Mouse (Mus musculus) forebrain, embryonic 11.5 days (tissue): Measurements from ENCODE around the gene Dnase1l1. TPM values are rescaled to one million over a fixed set of nuclear protein-coding genes. Genes with fewer than 3 reads are reported as not detected.

Source experiments
- ATAC-seq: fragments of 200-750 bp; cut with Nextera tagmentation; replicated peaks from 2 replicates; pipeline ENCODE4 v1.8.0; 2017; ENCODE audit warnings: moderate TSS enrichment; ENCODE audit not compliant: low FRiP score
- DNase-seq: peaks from one replicate; pipeline ENCODE4 v3.0.0-alpha.2; 2017; ENCODE audit warnings: low spot score
- H3K27ac ChIP-seq: fragments of 300-500 bp; sonication (generic); 2 replicates; pipeline ENCODE4 v1.5.1; 2014; ENCODE audit warnings: low read depth, low read length
- H3K27me3 ChIP-seq: fragments of 300-500 bp; sonication (generic); 2 replicates; pipeline ENCODE4 v1.6.1; 2014; ENCODE audit warnings: mild to moderate bottlenecking, low read length, mixed read lengths; ENCODE audit not compliant: control insufficient read depth, insufficient read depth
- H3K36me3 ChIP-seq: fragments of 300-500 bp; sonication (generic); 2 replicates; pipeline ENCODE4 v1.6.1; 2014; ENCODE audit warnings: mild to moderate bottlenecking, low read length, moderate library complexity, mixed read lengths; ENCODE audit not compliant: control insufficient read depth, insufficient read depth
- H3K4me1 ChIP-seq: fragments of 300-500 bp; sonication (generic); replicated peaks from 2 replicates; pipeline ENCODE4 v1.6.1; 2014; ENCODE audit warnings: low read length, mixed read lengths; ENCODE audit not compliant: control insufficient read depth, insufficient read depth
- H3K4me2 ChIP-seq: fragments of 300-500 bp; sonication (generic); 2 replicates; pipeline ENCODE4 v1.6.1; 2014; ENCODE audit warnings: low read depth, mild to moderate bottlenecking, low read length, moderate library complexity, mixed read lengths; ENCODE audit not compliant: severe bottlenecking
- H3K4me3 ChIP-seq: fragments of 300-500 bp; sonication (generic); 2 replicates; pipeline ENCODE4 v1.5.1; 2014; ENCODE audit warnings: low read depth, low read length
- H3K9ac ChIP-seq: fragments of 300-500 bp; sonication (generic); 2 replicates; pipeline ENCODE4 v1.6.1; 2014; ENCODE audit warnings: low read length
- H3K9me3 ChIP-seq: fragments of 300-500 bp; sonication (generic); 2 replicates; pipeline ENCODE4 v1.6.1; 2016; ENCODE audit warnings: low read length, mixed read lengths; ENCODE audit not compliant: control insufficient read depth
- WGBS: fragments of 180-500 bp; shearing (Covaris S2); extraction: QIAGEN DNeasy Blood & Tissue Kit; methylation state at CpG from one replicate; pipeline ENCODE4 v1.1.7; 2014; 5-methylcytosine and 5-hydroxymethylcytosine counted together
- microRNA-seq: library from miRNA; unstranded; fragments of <30 nt; microRNA quantifications from one replicate; pipeline ENCODE4, GENCODE M21; 2016; ENCODE audit not compliant: insufficient number of aligned reads
- polyA plus RNA-seq: library from polyadenylated mRNA; unstranded; fragments of >200 nt; fragmentation: Nextera tagmentation; extraction: Ambion mirVana; gene quantifications from 2 replicates; pipeline ENCODE4 v1.2.1, GENCODE M21; 2014

Gene Dnase1l1
- polyA plus RNA-seq, 1 experiment from 2014 or later = 3.5 TPM

- WGBS = 86% methylated on average over 2 of the region's 2 CpGs
- Histone ChIP-seq H3K27me3 (no peaks in the 10 kb centered on the region), H3K9ac (no peak overlapping the region), H3K27ac (no peak overlapping the region), H3K4me2 (peak overlapping the region; percentile 61; the same call in 1 of the 2 replicates), H3K4me1 (no peaks in the 10 kb centered on the region), H3K9me3 (no peaks in the 10 kb centered on the region), H3K36me3 (peaks cover 3% of the 10 kb centered on the region; the same call in 1 of the 2 replicates), H3K4me3 (peak overlapping the region; percentile 54; the same call in 1 of the 2 replicates)
- no peak for ATAC-seq
- no peak for DNase-seq
These were observed 38.7 kb downstream of the Dnase1l1 start for GRCm38 (mm10) chrX:74243396-74243795.

- DNase-seq (no peak), ATAC-seq (no peak)
- H3K4me2 ChIP-seq = no peak overlapping the region
- H3K9me3 ChIP-seq = no peaks in the 10 kb centered on the region
- H3K4me3 ChIP-seq = no peak overlapping the region
- H3K27ac ChIP-seq = no peak overlapping the region
- H3K4me1 ChIP-seq = no peaks in the 10 kb centered on the region
- H3K27me3 ChIP-seq = no peaks in the 10 kb centered on the region
- H3K9ac ChIP-seq = no peak overlapping the region
- peaks cover 6% of the 10 kb centered on the region; the same call in 1 of the 2 replicates for H3K36me3 ChIP-seq
- 88% methylated on average over 4 of the region's 4 CpGs for WGBS
These were observed 41.8 kb downstream of the Dnase1l1 start for GRCm38 (mm10) chrX:74240332-74240731.

GRCm38 (mm10) chrX:74233196-74233595, 48.9 kb downstream of the Dnase1l1 start:
- Histone ChIP-seq H3K27ac (no peak overlapping the region), H3K4me2 (no peak overlapping the region), H3K4me3 (no peak overlapping the region), H3K9me3 (no peaks in the 10 kb centered on the region), H3K4me1 (no peaks in the 10 kb centered on the region), H3K27me3 (no peaks in the 10 kb centered on the region), H3K9ac (no peak overlapping the region), H3K36me3 (peaks cover 8% of the 10 kb centered on the region)
- WGBS = 94% methylated on average over 5 of the region's 5 CpGs
- no peak for ATAC-seq
- DNase-seq = no peak

GRCm38 (mm10) chrX:74230038-74230437, 52.1 kb downstream of the Dnase1l1 start:
- no peak overlapping the region for H3K9ac ChIP-seq
- H3K9me3 ChIP-seq = no peaks in the 10 kb centered on the region
- WGBS = 82% methylated on average over 1 of the region's 1 CpGs
- ATAC-seq = no peak
- H3K27ac ChIP-seq = no peak overlapping the region
- no peak for DNase-seq
- no peak overlapping the region for H3K4me2 ChIP-seq
- H3K36me3 ChIP-seq = peaks cover 8% of the 10 kb centered on the region
- no peaks in the 10 kb centered on the region for H3K4me1 ChIP-seq
- no peak overlapping the region for H3K4me3 ChIP-seq
- H3K27me3 ChIP-seq = no peaks in the 10 kb centered on the region

Small RNA genes within 50 kb of the gene (microRNA-seq; reads per million reads assigned to microRNA genes)
- gene Mir7091 (not detected), gene Mir7092 (not detected)

Other genes with a start within 250 kb of the Dnase1l1 start
- not detected in 2 replicates for gene Opn1mw, start 154.9 kb downstream of the Dnase1l1 start, polyA plus RNA-seq
- 17.0 and 19.8 TPM in 2 replicates for gene Mecp2, start 147.0 kb downstream of the Dnase1l1 start, polyA plus RNA-seq
- gene Tex28, start 114.5 kb downstream of the Dnase1l1 start, polyA plus RNA-seq = not detected in 2 replicates
- 0.28 TPM in 1 of 2 replicates, not detected in the other for gene Tktl1, start 105.1 kb downstream of the Dnase1l1 start, polyA plus RNA-seq
- 242 and 249 TPM in 2 replicates for gene Flna, start 32.5 kb downstream of the Dnase1l1 start, polyA plus RNA-seq
- 27.0 and 28.0 TPM in 2 replicates for gene Emd, start 27.6 kb downstream of the Dnase1l1 start, polyA plus RNA-seq
- gene Rpl10, start 11.5 kb downstream of the Dnase1l1 start, polyA plus RNA-seq = 614 and 677 TPM in 2 replicates
- gene Taz, start 425 bp downstream of the Dnase1l1 start, polyA plus RNA-seq = 58.1 and 64.3 TPM in 2 replicates
- gene Atp6ap1, start 14.8 kb upstream of the Dnase1l1 start, polyA plus RNA-seq = 82.1 and 86.5 TPM in 2 replicates
- gene Gdi1, start 22.7 kb upstream of the Dnase1l1 start, polyA plus RNA-seq = 396 and 419 TPM in 2 replicates
- gene Fam50a, start 30.7 kb upstream of the Dnase1l1 start, polyA plus RNA-seq = 62.5 and 65.6 TPM in 2 replicates
- gene Plxna3, start 46.7 kb upstream of the Dnase1l1 start, polyA plus RNA-seq = 27.4 and 28.3 TPM in 2 replicates
- 118 and 121 TPM in 2 replicates for gene Lage3, start 71.3 kb upstream of the Dnase1l1 start, polyA plus RNA-seq
- 72.8 and 72.9 TPM in 2 replicates for gene Ubl4a, start 90.9 kb upstream of the Dnase1l1 start, polyA plus RNA-seq
- 8.6 and 9.9 TPM in 2 replicates for gene Slc10a3, start 91.0 kb upstream of the Dnase1l1 start, polyA plus RNA-seq
- 27.3 and 27.6 TPM in 2 replicates for gene Fam3a, start 110.9 kb upstream of the Dnase1l1 start, polyA plus RNA-seq
- 22.2 and 22.9 TPM in 2 replicates for gene Ikbkg, start 111.0 kb upstream of the Dnase1l1 start, polyA plus RNA-seq
- 55.7 and 59.8 TPM in 2 replicates for gene G6pdx, start 146.9 kb upstream of the Dnase1l1 start, polyA plus RNA-seq
- gene Gm6880, start 199.1 kb upstream of the Dnase1l1 start, polyA plus RNA-seq = not detected in 2 replicates